Mouse (Mus musculus) left cerebral cortex, adult 2 months (tissue): ENCODE measurements around the gene Spns3. TPM values are rescaled to one million over a fixed set of nuclear protein-coding genes. Genes with fewer than 3 reads are reported as not detected.
"Not testable (repeated sequence)": the region's sequence is repeated elsewhere in the genome, so short reads cannot be mapped to it uniquely, and the experiment has no call there.

Experiments
- DNase-seq, 2 experiments: peaks; one replicate each; pipeline ENCODE4 v3.0.0; 2021 to 2022; ENCODE audit warnings: low spot score in 2 of 2, mixed read lengths in 1 of 2; ENCODE audit errors: extremely low spot score in 1 of 2
- H3K27ac ChIP-seq: fragments of 200-600 bp; 2 replicates; pipeline ENCODE4 v1.8.1; 2022
- H3K4me3 ChIP-seq: fragments of 200-600 bp; 2 replicates; pipeline ENCODE4 v1.8.1; 2022
- CTCF ChIP-seq: fragments of 200-600 bp; IDR thresholded peaks from 2 replicates; pipeline ENCODE4 v1.8.1; 2022; ENCODE audit warnings: antibody characterized with exemption, mild to moderate bottlenecking, moderate library complexity
- intact Hi-C: fragments of 180-260 bp; cut with DNase I; formaldehyde crosslinking; loops from one replicate; pipeline ENCODE4 v1.15.1; 2025
- total RNA-seq, 2 experiments: library from RNA; stranded (reverse); gene quantifications; 2 replicates each; pipeline ENCODE4 v1.2.3; 2021

Gene Spns3
- total RNA-seq, 2 experiments from 2014 or later = 0.38 to 0.47 TPM

- H3K4me3 ChIP-seq = no peak overlapping the region
- no peak for TF ChIP-seq CTCF
- intact Hi-C loops = no loop called here
- H3K27ac ChIP-seq = no peak overlapping the region
- DNase-seq = no peak
Observed at GRCm38 (mm10) chr11:72551531-72552105, 1.3 kb upstream of the Spns3 start.

GRCm38 (mm10) chr11:72547181-72547580 is 3.1 kb downstream of the Spns3 start:
- intact Hi-C loops = loop anchor here (5.0 kb wide), 1 partner anchor 75 kb away; no protein-coding TSS in a partner anchor
- Histone ChIP-seq H3K4me3 (no peak overlapping the region), H3K27ac (no peak overlapping the region)
- no peak for TF ChIP-seq CTCF
- DNase-seq = no peak

- no peak for TF ChIP-seq CTCF
- no peak for DNase-seq
- Histone ChIP-seq H3K4me3 (no peak overlapping the region), H3K27ac (no peak overlapping the region)
- intact Hi-C loops = loop anchor here (5.0 kb wide), 1 partner anchor 72 kb away; no protein-coding TSS in a partner anchor
Observed at GRCm38 (mm10) chr11:72544716-72545115, 5.6 kb downstream of the Spns3 start.

- H3K27ac ChIP-seq, H3K4me3 ChIP-seq, intact Hi-C loops, DNase-seq: not testable (repeated sequence)
Observed at GRCm38 (mm10) chr11:72543692-72544091, 6.6 kb downstream of the Spns3 start.

- DNase-seq = no peak
- no peak for TF ChIP-seq CTCF
- no peak overlapping the region for H3K27ac ChIP-seq
- no peak overlapping the region for H3K4me3 ChIP-seq
- intact Hi-C loops = no loop called here
Observed at GRCm38 (mm10) chr11:72542586-72542985, 7.7 kb downstream of the Spns3 start.

GRCm38 (mm10) chr11:72541928-72542327 is 8.4 kb downstream of the Spns3 start:
- H3K27ac ChIP-seq = no peak overlapping the region

GRCm38 (mm10) chr11:72540437-72540836 is 9.9 kb downstream of the Spns3 start:
- H3K27ac ChIP-seq = no peak overlapping the region
- intact Hi-C loops = no loop called here
- no peak for DNase-seq
- TF ChIP-seq CTCF = no peak
- no peak overlapping the region for H3K4me3 ChIP-seq

More at GRCm38 (mm10) chr11:72541928-72542327, 8.4 kb downstream of the Spns3 start:
- no peak overlapping the region for H3K4me3 ChIP-seq
- intact Hi-C loops = no loop called here
- TF ChIP-seq CTCF = no peak
- DNase-seq = no peak

- H3K4me3 ChIP-seq = no peak overlapping the region
- no peak for DNase-seq
- TF ChIP-seq CTCF = no peak
- H3K27ac ChIP-seq = no peak overlapping the region
- intact Hi-C loops = no loop called here
Observed at GRCm38 (mm10) chr11:72538811-72539210, 11.5 kb downstream of the Spns3 start.

GRCm38 (mm10) chr11:72538037-72538755 is 12.1 kb downstream of the Spns3 start:
- Histone ChIP-seq H3K4me3 (no peak overlapping the region), H3K27ac (no peak overlapping the region)
- intact Hi-C loops = no loop called here
- TF ChIP-seq CTCF = no peak
- DNase-seq = no peak

- intact Hi-C loops = no loop called here
- Histone ChIP-seq H3K4me3 (no peak overlapping the region), H3K27ac (no peak overlapping the region)
- no peak for DNase-seq
- no peak for TF ChIP-seq CTCF
Observed at GRCm38 (mm10) chr11:72537503-72537902, 12.8 kb downstream of the Spns3 start.

GRCm38 (mm10) chr11:72535519-72535918 is 14.8 kb downstream of the Spns3 start:
- peak; percentile 50 for TF ChIP-seq CTCF
- H3K27ac ChIP-seq = no peak overlapping the region
- no peak for DNase-seq
- intact Hi-C loops = no loop called here
- H3K4me3 ChIP-seq = no peak overlapping the region

- DNase-seq = no peak
- H3K27ac ChIP-seq = no peak overlapping the region
- no peak overlapping the region for H3K4me3 ChIP-seq
- TF ChIP-seq CTCF = no peak
- intact Hi-C loops = loop anchor here (5.0 kb wide), 1 partner anchor 86 kb away; no protein-coding TSS in a partner anchor
Observed at GRCm38 (mm10) chr11:72532890-72533289, 17.4 kb downstream of the Spns3 start.
